Mouse (Mus musculus) CD8-positive naive resting alpha-beta T cell, adult 57 days (primary cell): ENCODE measurements around the gene Treml2. TPM values are rescaled to one million over a fixed set of nuclear protein-coding genes. Genes with fewer than 3 reads are reported as not detected.

Experiments
- total RNA-seq: library from RNA; stranded (reverse); gene quantifications from one replicate; pipeline ENCODE4 v1.2.4, GENCODE M21; 2023

The Treml2 gene
- total RNA-seq: 78.0 TPM

GRCm38 (mm10) chr17:48299203-48299602 is at the start of gene Treml2:
Gene Treml2, plus strand, starts transcription at chr17:48299498.

GRCm38 (mm10) chr17:48263741-48264362 is 35.4 kb upstream of the Treml2 start, which contains the start of gene Treml4:
Gene Treml4, plus strand, starts transcription at chr17:48264295.

GRCm38 (mm10) chr17:48315905-48316579 is 16.7 kb downstream of the Treml2 start, which contains the start of gene B430306N03Rik:
Gene B430306N03Rik, plus strand, starts transcription at chr17:48316141.

GRCm38 (mm10) chr17:48346231-48346630 is 46.9 kb downstream of the Treml2 start, which contains the start of gene Trem2:
Gene Trem2, plus strand, starts transcription at chr17:48346401.

GRCm38 (mm10) chr17:48359616-48360015 is 60.3 kb downstream of the Treml2 start, which contains the start of gene Treml1:
Gene Treml1, plus strand, starts transcription at chr17:48359916.

Other genes starting within 250 kb of the Treml2 start
- not detected for gene 1700067P10Rik, start 210.2 kb upstream of the Treml2 start, total RNA-seq
- gene 9830107B12Rik, start 153.2 kb upstream of the Treml2 start, total RNA-seq: not detected
- gene A530064D06Rik, start 132.2 kb upstream of the Treml2 start, total RNA-seq: 1.6 TPM
- gene Trem1, start 66.7 kb upstream of the Treml2 start, total RNA-seq: 1.2 TPM
- 0.89 TPM for gene Trem3, start 51.7 kb upstream of the Treml2 start, total RNA-seq
- gene Treml4, start 35.2 kb upstream of the Treml2 start, total RNA-seq: 2.9 TPM
- gene B430306N03Rik, start 16.6 kb downstream of the Treml2 start, total RNA-seq: 3.5 TPM
- not detected for gene Trem2, start 46.9 kb downstream of the Treml2 start, total RNA-seq
- not detected for gene Treml1, start 60.4 kb downstream of the Treml2 start, total RNA-seq
- gene Nfya, start 110.4 kb downstream of the Treml2 start, total RNA-seq: 75.1 TPM
- gene Oard1, start 110.5 kb downstream of the Treml2 start, total RNA-seq: 28.4 TPM
- gene Apobec2, start 133.4 kb downstream of the Treml2 start, total RNA-seq: 2.9 TPM
- gene Tspo2, start 152.0 kb downstream of the Treml2 start, total RNA-seq: 1.3 TPM
- gene Unc5cl, start 155.4 kb downstream of the Treml2 start, total RNA-seq: 17.2 TPM